Mouse (Mus musculus): ENCODE measurements around the gene Npr3.
"Not testable (repeated sequence)": the region's sequence is repeated elsewhere in the genome, so short reads cannot be mapped to it uniquely, and the experiment has no call there.

The Npr3 gene

DNA sequence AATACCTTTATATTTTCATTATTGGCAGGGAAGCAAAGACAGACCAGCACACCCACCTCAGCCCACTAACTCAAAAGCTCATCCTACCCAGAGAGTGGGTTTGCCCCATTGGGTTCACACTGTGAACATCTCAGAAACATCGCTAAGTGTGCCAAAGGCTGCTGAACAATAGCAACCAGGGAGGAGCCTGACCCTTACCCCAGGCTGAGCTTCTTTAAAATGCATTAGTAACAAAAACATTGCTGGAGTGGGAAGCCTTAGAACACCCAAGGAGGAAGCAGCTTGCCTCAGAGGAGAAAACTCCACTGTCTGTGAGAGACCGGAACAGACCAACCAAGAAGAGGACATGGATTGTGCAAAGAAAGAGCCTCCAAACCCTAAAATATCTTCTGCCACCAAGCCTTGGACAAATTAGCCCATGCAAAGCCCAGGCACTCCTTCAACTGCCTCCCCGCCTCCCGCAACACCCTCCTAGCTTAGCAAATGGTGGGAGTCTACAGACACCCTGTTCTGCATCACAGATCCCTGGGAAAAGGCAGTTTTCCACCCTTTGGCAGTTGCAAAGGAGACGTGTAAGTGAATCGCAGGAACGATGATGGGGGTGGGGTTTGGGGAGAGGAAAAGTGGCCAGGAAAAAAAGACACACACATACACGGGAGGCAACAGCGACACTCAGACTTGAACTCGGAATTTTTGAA lies 24.4 kb downstream of the Npr3 start:
- DNase-seq (ENCODE audit: low read depth, low spot score) = no peak

DNA sequence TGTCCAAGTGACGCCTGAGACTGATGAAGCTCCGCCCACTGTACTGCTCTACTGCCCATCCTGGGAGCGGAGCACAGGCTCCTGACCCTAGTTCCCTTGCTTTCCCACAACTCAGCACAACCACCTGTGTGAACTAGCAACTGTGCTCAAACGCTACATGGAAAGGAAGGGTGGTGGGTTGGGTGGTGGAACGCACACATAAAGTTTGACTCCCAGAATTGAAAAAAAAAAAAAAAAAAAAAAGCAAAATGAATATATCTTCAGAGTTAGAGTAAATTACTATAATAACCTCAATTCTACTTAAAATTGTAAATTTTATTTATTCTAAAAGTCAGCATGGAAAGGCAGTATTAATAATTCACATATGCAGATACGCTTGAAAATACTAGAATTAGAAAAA lies 25.3 kb downstream of the Npr3 start:
- DNase-seq (ENCODE audit: low read depth, low spot score) = no peak

DNA sequence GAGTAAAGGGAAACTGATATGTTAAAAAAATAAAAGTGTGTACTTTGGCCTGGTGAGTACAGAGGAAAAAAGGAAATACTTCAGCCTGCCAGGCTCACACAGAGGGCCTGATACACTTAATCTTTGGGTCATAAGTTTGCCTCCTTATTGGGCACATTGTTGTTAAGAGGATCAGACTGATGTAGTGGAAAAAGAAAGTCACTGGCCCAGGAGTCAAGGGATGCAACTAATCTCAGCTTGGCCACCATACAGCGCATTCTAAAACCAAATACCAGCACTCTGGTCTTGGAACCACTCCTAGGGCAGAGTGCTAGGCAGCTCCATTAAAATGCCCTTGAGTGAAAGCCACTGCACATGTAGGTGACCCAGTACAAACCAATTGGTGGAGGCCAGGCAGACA lies 28.8 kb downstream of the Npr3 start:
- DNase-seq (ENCODE audit: low read depth, low spot score) = no peak

- no peak for DNase-seq (ENCODE audit: low read depth, low spot score)
Observed at GRCm38 (mm10) chr15:11877273-11877672, 29.8 kb downstream of the Npr3 start.

GRCm38 (mm10) chr15:11866918-11867317 lies 40.2 kb downstream of the Npr3 start:
- no peak for DNase-seq (ENCODE audit: low read depth, low spot score)

GRCm38 (mm10) chr15:11863540-11863818 lies 43.6 kb downstream of the Npr3 start:
- DNase-seq (ENCODE audit: low read depth, low spot score) = no peak

DNA sequence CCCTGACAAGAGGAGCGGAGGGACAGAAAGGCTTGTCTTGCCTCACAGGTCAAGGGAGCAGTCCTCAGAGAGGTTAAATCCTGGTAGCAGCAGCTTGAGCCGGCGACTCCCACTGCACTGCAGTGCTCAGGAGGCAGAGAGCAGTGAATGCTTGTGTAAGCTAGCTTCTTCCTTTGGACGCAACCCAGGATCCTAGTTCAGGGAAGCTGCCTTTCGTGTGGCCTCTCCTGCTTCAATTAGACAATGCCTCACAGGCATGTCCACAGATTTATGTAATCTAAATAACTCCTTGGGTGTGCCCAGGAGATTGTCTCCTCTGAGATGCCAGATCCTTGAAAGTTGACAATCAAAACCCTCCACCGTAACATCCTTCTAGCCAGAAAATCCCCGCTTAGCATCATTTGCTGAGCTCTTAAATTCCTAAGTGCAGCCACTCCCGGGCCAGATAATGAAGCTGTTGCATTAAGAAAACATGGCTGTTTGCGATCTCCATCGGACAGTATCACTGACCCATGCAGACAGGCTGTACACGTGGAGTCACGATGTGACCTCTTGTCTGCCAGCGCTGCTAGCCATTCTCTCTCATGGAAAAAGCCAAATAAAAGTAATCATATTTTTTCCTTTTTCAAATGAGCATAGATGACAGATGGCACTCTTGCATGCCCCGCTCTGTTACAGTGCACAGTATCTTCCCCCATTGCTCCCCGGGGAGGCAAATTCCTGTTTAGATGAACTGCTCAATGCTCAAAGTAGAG lies 44.1 kb downstream of the Npr3 start:
- DNase-seq (ENCODE audit: low read depth, low spot score) = no peak

DNA sequence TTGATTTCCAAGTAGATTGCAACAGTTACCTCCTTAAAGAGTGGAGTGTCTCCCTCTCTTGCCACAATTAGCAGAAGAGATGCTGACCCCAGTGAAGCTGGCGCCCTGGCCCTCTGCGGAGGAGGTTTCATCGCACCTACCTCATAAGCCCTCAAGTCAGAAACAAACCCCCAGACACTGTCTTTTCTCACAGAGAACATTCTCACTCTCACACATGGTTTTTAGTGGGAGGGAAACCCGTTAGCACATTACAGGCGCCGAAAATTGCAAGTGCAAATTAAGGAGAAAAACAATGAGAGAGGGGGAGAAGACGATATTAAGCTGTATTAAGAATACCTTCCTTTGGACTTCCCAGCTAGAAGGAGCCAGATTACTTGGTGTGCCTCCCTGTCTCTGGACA lies 44.8 kb downstream of the Npr3 start:
- no peak for DNase-seq (ENCODE audit: low read depth, low spot score)

DNA sequence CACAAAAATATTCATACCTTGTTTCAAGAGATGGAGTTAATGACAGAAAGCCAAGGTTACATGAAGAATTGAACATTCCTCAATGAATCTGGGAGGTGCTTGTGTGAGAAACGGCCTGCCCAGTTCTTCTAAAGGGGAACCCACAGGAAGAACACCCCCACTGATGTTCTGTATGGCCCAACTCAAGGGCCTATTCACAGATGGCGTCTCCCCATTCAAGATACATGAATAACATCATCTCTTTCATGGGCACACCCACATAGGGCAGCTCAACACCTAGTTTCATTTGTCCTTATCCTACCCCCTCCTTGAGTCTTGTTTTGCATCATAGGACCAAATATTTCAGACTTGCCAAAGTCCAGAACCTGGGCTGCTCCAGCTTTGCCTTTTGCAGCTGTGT lies 46.8 kb downstream of the Npr3 start:
- no peak for DNase-seq (ENCODE audit: low read depth, low spot score)

DNA sequence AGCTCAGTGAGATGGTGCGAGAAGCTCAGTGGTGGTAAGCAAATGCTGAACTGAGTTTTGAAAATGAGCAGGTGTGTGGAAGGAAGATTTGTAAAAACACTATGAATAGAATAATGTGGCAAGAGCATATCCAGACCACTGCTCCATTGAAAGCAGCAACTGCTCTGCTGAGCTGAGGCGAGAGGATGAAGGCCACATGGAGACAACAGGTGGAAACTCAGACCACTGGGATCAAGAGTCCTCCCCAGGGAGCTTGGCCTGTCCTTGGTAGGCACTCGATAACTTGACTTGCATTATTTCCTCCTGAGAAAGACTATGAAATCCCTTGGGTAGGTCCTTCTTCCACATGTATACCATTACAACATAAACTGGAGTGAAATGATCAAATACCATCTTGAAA lies 47.3 kb downstream of the Npr3 start:
- no peak for DNase-seq (ENCODE audit: low read depth, low spot score)

DNA sequence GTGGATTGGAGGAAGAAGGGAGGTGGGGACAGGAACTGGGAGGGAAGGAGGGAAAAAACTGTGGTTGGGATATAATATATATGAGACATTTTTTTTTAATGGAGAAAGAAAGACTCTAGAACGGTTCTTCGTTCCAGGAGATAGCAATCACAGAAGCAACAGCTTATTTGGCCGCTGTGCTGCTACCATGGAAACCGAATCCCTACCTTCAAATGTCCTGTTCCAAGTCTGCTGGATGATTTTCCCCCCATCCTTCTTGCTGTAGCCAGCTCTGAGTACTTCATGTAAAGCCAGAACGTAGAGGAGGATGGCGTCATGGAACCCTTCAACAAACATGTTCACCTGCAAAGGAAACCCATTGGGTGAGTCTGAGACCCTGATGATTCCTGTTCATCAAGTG lies 48.7 kb downstream of the Npr3 start:
- no peak for DNase-seq (ENCODE audit: low read depth, low spot score)

- no peak for DNase-seq (ENCODE audit: low read depth, low spot score)
Observed at GRCm38 (mm10) chr15:11845204-11846062, 61.7 kb downstream of the Npr3 start.

GRCm38 (mm10) chr15:11844115-11844514 lies 63.0 kb downstream of the Npr3 start:
- DNase-seq (ENCODE audit: low read depth, low spot score) = no peak

DNA sequence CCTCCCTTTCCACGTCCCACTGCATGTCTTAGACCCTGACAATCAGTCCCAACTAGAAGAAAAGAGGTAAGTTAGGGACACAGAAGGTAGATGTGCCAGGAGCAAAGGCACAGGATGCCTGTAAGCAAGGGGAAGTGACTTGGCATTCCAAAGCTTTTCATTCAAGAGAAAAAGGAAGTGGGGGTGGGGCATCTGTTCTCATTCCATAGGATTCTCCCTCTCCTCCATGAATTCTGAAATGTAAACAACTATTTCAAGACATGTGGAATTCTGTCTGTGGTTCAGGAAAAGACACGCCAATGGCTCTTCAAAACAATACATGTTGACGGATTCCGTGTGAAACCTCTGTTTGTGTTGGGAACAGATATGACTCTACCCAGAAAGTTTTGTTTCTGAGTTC lies 65.3 kb downstream of the Npr3 start:
- no peak for DNase-seq (ENCODE audit: low read depth, low spot score)

GRCm38 (mm10) chr15:11835913-11836312 lies 71.2 kb downstream of the Npr3 start:
- DNase-seq (ENCODE audit: low read depth, low spot score) = no peak

DNA sequence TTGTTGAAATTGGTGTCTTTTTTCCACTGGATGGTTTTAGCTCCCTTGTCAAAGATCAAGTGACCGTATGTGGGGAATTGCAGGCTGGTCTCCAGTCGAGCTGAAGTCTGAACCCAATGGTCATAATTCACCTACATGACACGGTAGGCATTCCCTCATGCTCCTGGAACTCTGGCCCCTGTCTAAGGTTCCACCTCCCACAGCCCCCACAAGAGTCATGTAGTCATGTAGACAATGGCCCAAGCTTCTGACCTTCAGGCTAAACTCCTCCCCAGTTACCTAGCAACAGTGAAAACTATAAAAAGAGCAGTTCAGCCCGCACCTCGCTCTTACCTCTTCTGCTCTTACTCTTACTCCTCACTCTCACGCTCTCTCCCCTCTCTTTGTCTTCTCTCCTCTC lies 84.7 kb downstream of the Npr3 start:
- not testable (repeated sequence) for DNase-seq (ENCODE audit: low read depth, low spot score)

- no peak for DNase-seq (ENCODE audit: low read depth, low spot score)
Observed at GRCm38 (mm10) chr15:11815551-11815950, 91.5 kb downstream of the Npr3 start.

DNA sequence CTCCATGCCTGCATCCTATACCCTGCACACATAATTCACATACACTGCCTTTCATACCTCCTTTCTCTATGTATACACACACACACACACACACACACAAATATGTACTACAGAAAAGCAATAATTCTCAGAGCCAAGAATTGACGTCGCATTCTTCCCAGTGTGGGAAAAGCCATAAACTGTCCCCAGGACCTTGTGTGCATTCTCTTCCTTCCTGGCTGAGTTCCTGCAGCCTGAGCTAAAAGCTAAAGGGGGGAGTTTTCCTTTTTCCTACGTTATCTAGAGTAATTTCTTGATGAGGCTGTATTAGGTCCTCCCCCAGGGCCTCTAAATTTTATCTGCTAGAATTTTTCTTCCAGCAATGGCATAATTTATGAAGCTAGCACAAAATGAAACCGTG lies 103.5 kb downstream of the Npr3 start:
- DNase-seq (ENCODE audit: low read depth, low spot score) = no peak

GRCm38 (mm10) chr15:11801863-11802722 lies 105.0 kb downstream of the Npr3 start:
- DNase-seq (ENCODE audit: low read depth, low spot score) = peak; percentile 22

GRCm38 (mm10) chr15:11794632-11795031 lies 112.5 kb downstream of the Npr3 start:
- DNase-seq (ENCODE audit: low read depth, low spot score) = no peak
